Mouse (Mus musculus): ENCODE data around the gene Cenpc1. TPM values are rescaled to one million over a fixed set of nuclear protein-coding genes. Genes with fewer than 3 reads are reported as not detected.

Gene Cenpc1
- polyA plus RNA-seq, 1 experiment from 2014 or later, result 48.7 TPM

DNA sequence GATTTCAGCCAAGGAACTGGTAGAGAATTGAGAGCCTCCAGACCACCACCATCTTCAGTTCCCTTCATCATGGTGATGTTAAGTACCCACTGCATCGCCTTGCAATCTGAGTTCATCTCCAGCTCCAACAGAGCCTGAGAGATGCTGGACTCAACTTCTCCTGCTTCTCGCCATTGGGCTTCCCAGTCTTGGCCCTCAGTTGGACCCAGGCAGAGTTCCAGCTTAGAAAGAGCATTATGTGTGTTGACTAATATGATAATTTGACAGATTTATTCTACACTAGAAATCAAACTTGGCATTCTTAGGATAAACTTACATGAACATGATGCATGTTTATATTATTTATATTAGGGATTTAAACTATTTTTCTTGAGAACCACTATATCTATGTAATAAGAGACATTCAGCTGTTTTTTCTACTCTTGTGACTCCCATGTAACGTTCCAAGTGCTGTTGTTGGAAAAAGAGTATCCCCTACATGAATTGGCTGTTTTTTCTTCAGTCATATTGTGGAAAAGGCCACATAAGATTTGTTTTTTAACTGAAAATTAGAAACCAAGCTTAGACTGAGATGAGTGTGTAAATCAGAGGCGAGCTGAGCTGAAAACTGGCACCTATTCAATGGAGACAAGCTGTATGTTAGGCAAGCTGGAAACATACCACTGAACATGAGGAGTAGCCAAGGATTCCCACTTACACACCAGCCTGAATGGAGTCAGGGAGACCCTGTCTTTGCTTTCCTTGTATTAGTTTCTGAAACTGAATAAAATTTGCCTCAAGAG lies 78.5 kb downstream of the Cenpc1 start:
- Histone ChIP-seq H3K36me3 (ENCODE audit: control insufficient read depth, insufficient read depth, low read length) (no peaks in the 10 kb centered on the region), H3K4me1 (replicated peaks; ENCODE audit: control insufficient read depth, insufficient read depth, low read length) (no peaks in the 10 kb centered on the region), H3K27me3 (ENCODE audit: control insufficient read depth, insufficient read depth, low read length) (no peaks in the 10 kb centered on the region), H3K9ac (ENCODE audit: low read length) (no peak overlapping the region), H3K9me3 (ENCODE audit: control insufficient read depth, low read length) (no peaks in the 10 kb centered on the region), H3K4me2 (ENCODE audit: low read depth, low read length, severe bottlenecking) (no peak overlapping the region), H3K4me3 (ENCODE audit: low read depth, low read length) (no peak overlapping the region), H3K27ac (ENCODE audit: low read depth, low read length) (no peak overlapping the region)
- no peak for DNase-seq (ENCODE audit: low spot score)
- whole genome bisulfite sequencing, result 87% methylated on average over 4 of the region's 4 CpGs
- ATAC-seq (replicated peaks; ENCODE audit: low FRiP score), result no peak

DNA sequence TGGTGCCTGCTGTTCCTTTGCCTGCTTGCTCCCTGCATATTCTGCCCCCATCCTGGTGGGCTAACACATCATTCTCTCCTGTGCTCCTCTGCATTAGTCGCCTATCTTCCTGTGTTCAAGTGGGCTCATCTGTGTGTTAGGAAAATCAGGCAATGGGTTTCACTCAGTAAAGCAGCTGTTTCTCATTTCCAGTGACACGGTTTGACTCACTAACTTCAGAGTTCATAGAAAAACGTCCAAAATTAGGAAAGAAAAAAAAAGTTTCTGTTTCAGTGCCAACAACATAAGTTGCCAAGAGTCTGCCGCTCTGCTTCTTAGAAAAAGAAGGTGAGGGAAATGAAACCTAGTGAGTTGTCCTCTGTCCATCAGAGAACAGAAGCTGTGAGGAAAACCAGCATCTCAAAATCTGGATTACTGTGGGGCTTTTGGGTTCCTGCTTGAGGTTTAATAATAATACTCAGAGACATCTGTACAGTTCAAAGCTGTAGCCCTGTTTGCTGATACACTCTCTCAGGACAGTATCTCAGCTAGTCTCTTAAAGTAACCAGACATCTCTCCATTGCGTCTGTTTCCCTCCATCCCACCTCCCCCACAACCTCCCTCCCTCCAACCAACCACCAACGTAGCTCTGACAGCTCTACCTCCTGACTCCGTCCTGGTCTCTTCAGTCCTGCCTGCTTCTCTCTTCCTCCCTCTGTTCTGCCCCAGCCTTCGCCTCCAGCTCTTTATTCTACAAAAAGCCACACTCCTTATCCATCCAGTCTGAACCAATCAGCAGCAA lies 87.5 kb downstream of the Cenpc1 start:
- H3K4me1 ChIP-seq (replicated peaks; ENCODE audit: control insufficient read depth, insufficient read depth, low read length), result no peaks in the 10 kb centered on the region
- no peaks in the 10 kb centered on the region for H3K9me3 ChIP-seq (ENCODE audit: control insufficient read depth, low read length)
- H3K27me3 ChIP-seq (ENCODE audit: control insufficient read depth, insufficient read depth, low read length), result no peaks in the 10 kb centered on the region
- no peak overlapping the region for H3K4me2 ChIP-seq (ENCODE audit: low read depth, low read length, severe bottlenecking)
- H3K9ac ChIP-seq (ENCODE audit: low read length), result no peak overlapping the region
- no peak for DNase-seq (ENCODE audit: low spot score)
- no peak overlapping the region for H3K27ac ChIP-seq (ENCODE audit: low read depth, low read length)
- WGBS, result 76% methylated on average over 8 of the region's 8 CpGs
- H3K36me3 ChIP-seq (ENCODE audit: control insufficient read depth, insufficient read depth, low read length), result no peaks in the 10 kb centered on the region
- ATAC-seq (replicated peaks; ENCODE audit: low FRiP score), result no peak
- no peak overlapping the region for H3K4me3 ChIP-seq (ENCODE audit: low read depth, low read length)

DNA sequence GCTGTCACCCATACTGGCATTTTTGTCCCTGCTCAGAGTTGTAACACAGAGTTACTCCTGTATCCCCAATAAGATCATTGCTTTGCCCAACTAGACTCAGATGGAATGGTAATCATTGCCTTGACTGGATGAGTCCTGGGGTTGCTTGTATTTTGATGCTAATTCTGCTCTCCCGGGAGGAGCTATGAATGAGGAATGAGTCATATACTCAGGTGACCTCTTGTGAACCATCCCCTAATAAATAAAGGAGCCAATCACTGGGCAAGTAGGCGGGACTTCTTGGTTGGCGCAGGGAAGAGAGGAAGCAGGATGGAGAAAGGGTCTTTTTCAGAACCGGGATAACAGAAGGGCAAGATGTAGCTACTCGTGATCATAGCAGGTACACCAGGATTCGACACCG lies 102.6 kb downstream of the Cenpc1 start:
- DNase-seq (ENCODE audit: low spot score) (no peak), ATAC-seq (replicated peaks; ENCODE audit: low FRiP score) (no peak)
- Histone ChIP-seq H3K9me3 (ENCODE audit: control insufficient read depth, low read length) (no peaks in the 10 kb centered on the region), H3K4me3 (ENCODE audit: low read depth, low read length) (no peak overlapping the region), H3K4me2 (ENCODE audit: low read depth, low read length, severe bottlenecking) (no peak overlapping the region), H3K36me3 (ENCODE audit: control insufficient read depth, insufficient read depth, low read length) (no peaks in the 10 kb centered on the region), H3K27me3 (ENCODE audit: control insufficient read depth, insufficient read depth, low read length) (no peaks in the 10 kb centered on the region), H3K9ac (ENCODE audit: low read length) (no peak overlapping the region), H3K4me1 (replicated peaks; ENCODE audit: control insufficient read depth, insufficient read depth, low read length) (no peaks in the 10 kb centered on the region), H3K27ac (ENCODE audit: low read depth, low read length) (no peak overlapping the region)
- 87% methylated on average over 7 of the region's 7 CpGs for WGBS

Other genes with a start within 250 kb of the Cenpc1 start
- 0.20 TPM in 2 replicates for gene Stap1, start 6.2 kb upstream of the Cenpc1 start, polyA plus RNA-seq (2014; fragmentation: Nextera tagmentation; extraction: Ambion mirVana)
- 22.6 and 24.5 TPM in 2 replicates for gene Uba6, start 107.2 kb upstream of the Cenpc1 start, polyA plus RNA-seq (2014; fragmentation: Nextera tagmentation; extraction: Ambion mirVana)
- gene Gnrhr, start 132.3 kb upstream of the Cenpc1 start, polyA plus RNA-seq (2014; fragmentation: Nextera tagmentation; extraction: Ambion mirVana), result not detected in 2 replicates
- not detected in 2 replicates for gene Tmprss11c, start 223.7 kb upstream of the Cenpc1 start, polyA plus RNA-seq (2014; fragmentation: Nextera tagmentation; extraction: Ambion mirVana)

All from forebrain, embryonic 11.5 days (tissue).